Mouse (Mus musculus) layer of hippocampus, adult 11-12 months (tissue): ENCODE data around the gene Actr10.

ENCODE experiments used
- DNase-seq: peaks from one replicate; pipeline ENCODE4 v3.0.0; 2022; ENCODE audit warnings: low spot score

Gene Actr10

GRCm38 (mm10) chr12:70967581-70967980 is 29.9 kb downstream of the Actr10 start:
- DNase-seq, result no peak

GRCm38 (mm10) chr12:70968141-70968790 is 30.6 kb downstream of the Actr10 start:
- peak; percentile 82 for DNase-seq

DNA sequence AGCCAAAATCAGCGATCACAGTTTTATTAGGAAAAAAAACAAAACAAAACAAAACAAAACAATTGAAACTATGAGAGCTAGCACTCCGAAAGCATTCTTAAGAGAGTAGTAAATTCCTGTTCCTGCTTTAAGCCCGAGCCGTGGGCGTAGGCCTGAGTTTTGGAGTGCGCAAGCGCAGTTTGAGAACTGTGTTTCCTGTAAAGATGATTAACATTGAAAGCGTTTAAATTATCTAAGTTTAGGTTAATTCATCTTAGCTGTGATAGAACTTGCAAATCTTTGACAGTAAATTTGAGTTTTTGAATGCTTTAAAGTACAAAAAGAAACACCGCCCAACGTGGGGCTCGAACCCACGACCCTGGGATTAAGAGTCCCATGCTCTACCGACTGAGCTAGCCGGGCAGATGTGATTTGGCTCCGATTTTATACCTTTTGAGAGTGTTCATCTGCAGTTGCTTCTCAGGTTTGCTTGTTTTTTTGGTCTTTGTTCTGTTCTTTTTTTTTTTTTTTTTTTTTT is 31.2 kb downstream of the Actr10 start:
- peak; percentile 92 for DNase-seq

- peak; percentile 59 for DNase-seq
Measured at GRCm38 (mm10) chr12:70969485-70970184, 32.0 kb downstream of the Actr10 start.

DNA sequence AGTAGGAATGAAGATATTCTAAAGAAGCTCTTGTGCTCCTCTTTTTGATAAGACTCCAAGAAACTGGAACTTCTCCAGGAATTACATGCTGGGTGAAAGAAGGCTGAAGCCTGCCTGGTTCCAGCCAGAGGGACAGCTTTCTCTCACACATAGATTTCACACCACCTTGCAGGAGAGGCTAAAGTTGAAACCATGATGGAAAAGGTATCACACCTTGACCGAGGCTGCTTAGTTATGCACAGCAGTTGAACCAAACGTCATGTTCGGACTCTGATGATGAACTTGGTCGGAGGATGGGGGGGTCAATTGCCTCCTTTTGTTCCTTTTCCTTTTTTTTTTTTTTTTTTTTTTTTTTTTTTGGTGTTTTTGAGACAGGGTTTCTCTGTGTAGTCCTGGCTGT is 36.2 kb downstream of the Actr10 start:
- no peak for DNase-seq

- DNase-seq, result peak; percentile 91
Measured at GRCm38 (mm10) chr12:70974441-70975266, 37.0 kb downstream of the Actr10 start, which contains the start of gene Psma3. Psma3 (plus strand) TSS chr12:70974621.

- no peak for DNase-seq
Measured at GRCm38 (mm10) chr12:70975406-70975805, 37.7 kb downstream of the Actr10 start.

- no peak for DNase-seq
Measured at GRCm38 (mm10) chr12:70975891-70976290, 38.2 kb downstream of the Actr10 start.

DNA sequence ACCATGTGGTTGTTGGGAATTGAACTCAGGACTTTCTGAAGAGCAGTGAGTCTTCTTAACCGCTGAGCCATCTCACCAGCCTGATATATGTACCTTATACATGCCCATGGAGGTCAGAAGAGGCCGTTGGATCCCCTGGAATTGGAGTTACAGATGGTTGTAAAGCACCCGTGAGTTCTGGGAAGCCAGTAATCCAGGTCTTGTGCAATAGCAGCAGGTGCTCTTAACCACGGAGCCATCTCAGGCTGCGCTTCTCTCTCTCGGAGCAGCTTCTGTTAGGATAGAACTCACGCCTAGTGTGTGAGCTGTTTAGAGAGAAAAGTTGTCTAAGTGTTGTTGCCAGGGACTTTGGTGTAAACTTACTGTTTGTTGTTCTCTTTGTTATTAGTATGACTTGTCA is 40.7 kb downstream of the Actr10 start:
- no peak for DNase-seq

GRCm38 (mm10) chr12:70984855-70985550 is 47.3 kb downstream of the Actr10 start:
- DNase-seq, result no peak

DNA sequence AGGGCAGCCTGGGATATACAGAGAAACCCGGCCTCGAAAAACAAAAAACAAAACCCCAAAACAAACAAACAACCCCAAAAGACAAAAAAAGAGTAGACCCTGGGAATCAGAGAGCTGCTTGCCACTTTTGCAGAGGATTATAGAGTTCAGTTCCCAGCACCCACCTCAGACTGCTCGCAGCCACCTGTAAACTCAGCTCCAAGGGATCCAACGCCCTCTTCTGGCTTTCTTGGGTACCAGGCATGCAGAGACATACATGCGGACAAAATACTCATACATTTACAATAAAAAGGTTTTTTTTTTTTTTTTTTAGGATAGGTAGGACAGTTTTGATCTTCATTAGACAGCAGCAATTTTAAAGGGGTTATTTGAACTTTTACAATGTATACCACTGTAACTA is 59.6 kb downstream of the Actr10 start:
- DNase-seq, result no peak

GRCm38 (mm10) chr12:70999423-70999903 is 61.8 kb downstream of the Actr10 start:
- DNase-seq, result no peak

DNA sequence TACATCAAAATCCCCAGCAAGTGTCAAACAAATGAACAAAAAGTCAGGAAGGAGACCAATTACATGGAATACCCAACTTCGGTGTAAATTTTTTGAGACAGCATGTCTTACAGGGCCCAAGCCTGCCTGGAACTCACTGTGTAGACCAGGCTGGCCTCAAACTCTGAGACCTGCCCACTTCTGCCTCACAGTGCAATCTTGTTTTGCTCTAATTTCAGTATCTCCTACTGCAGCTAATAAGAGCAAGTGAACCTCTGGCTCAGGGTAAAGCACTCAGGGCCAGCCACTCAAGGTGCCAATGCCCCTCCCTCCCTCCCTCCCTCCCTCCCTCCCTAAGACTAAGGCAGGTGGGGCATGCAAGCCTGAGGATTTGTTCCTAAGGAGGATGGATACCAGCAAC is 62.7 kb downstream of the Actr10 start:
- DNase-seq, result no peak

GRCm38 (mm10) chr12:71001456-71001855 is 63.8 kb downstream of the Actr10 start:
- no peak for DNase-seq

DNA sequence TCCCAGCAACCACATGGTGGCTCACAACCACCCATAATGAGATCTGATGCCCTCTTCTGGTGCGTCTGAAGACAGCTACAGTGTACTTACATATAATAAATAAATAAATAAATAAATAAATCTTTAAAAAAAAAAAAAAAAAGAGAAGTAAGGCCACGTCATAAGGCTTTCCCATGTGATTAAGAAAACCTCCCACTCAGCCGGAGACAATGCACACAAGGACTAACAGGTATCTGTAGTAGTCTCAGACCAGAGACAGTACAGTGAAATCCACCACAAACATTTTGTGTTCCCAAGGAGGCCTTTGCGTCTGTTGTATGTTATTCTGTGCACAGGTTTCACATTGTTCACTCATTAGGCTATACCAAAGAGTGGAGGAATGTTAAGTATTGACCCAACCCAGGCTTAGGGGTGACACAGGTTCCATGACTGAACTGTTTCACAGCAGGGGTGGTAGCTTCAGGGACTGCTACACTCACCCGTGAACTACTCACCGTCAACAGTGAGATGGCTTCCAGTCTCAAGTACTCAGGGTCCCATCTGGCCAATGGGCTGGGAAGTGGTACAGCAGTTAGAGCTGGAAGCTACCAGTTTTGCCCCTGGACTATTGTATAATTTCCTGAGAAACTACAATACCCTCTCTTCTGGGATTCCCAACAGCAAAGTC is 66.2 kb downstream of the Actr10 start:
- DNase-seq, result no peak

DNA sequence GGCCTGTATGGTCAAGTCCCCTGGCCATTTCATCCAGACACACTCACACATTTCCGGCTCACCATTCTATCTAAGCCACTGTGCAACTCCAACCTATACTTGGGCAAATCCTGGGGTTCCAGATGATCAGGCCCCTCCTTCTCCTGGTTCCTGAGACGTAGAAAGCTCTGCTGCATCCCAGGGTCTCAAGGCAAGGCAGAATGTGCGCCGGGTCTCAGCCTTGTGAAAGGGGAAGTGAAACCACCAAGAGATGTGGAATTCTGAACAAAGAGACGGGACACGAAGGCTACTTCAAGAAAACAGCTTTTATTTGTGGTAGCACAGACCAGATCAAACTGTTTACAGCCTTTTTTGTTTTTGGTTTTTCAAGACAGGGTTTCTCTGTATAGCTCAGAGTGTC is 68.5 kb downstream of the Actr10 start:
- no peak for DNase-seq

DNA sequence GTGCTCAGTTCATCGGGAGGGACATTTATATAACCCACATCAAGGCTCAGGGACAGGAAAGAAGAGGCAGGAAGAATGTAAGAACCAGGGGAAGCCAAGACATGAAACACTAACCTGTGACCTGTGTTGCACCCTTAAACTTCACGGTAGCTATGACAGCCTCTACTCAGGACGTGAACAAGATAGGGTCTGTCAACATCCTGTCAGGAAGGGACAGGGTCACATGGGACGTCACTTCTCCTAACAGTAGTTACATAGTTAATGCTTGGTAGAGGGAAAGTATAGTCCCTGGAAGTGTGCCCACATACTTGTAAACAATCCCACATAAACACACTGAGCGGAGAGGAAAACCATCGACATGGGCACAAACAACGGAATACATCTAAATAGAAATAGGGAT is 69.2 kb downstream of the Actr10 start:
- no peak for DNase-seq

GRCm38 (mm10) chr12:71009769-71010168 is 72.1 kb downstream of the Actr10 start:
- DNase-seq, result no peak
